ENCODE assay signal across 7 mouse cellular contexts in the genomic region with DNA sequence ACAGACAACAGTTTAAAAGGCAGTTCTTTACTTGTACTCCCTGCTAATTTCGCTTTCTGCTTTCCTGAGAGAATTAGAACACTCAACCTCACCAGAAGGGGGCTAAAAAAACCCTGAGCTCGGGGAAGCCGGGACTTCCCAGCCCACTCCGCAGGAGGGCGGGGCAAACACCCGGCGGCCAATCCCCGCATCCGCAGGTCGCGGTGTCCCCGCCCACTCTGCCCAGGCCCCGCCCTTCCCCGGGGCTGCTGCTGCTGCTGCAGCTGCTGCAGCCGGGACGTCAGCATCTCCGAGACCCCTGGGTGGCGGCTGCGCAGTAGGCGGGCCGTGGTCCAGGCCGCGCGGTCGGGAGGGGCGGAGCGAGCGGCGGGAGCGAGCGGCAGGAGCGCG. TPM values are rescaled to one million over a fixed set of nuclear protein-coding genes. Genes with fewer than 3 reads are reported as not detected.
DNase-seq lines count a peak whose midpoint lies in the region; ATAC-seq and TF ChIP-seq lines count a peak whose summit lies in the region.

No protein-coding gene starts in this region.

- DNase-seq in adrenal gland, postnatal 25 days, result peak; percentile 99
- DNase-seq in heart, adult 2 months, result peak; percentile 99
- peak; percentile 98 for DNase-seq in kidney, adult 8-10 months
- DNase-seq in spleen, postnatal 10 days (ENCODE audit: low spot score in 2 of 2), result peak; percentile 99 to 100

- H3K9me3 ChIP-seq in embryonic facial prominence, embryonic 12.5 days, result no peaks in the 10 kb centered on the region
- H3K9me3 ChIP-seq in limb, embryonic 13.5 days, result no peaks in the 10 kb centered on the region
- no peaks in the 10 kb centered on the region for H3K9me3 ChIP-seq in midbrain, embryonic 16.5 days (replicated peaks; ENCODE audit: control insufficient read depth, low read length, poor library complexity, severe bottlenecking)

- H3K4me3 ChIP-seq in embryonic facial prominence, embryonic 12.5 days, result peak overlapping the region; percentile 71
- H3K4me3 ChIP-seq in heart, adult 2 months, result peak overlapping the region; percentile 28
- H3K4me3 ChIP-seq in limb, embryonic 13.5 days, result peak overlapping the region; percentile 83
- H3K4me3 ChIP-seq in midbrain, embryonic 16.5 days (ENCODE audit: low read depth, low read length), result peak overlapping the region; percentile 82

- no peak for TF ChIP-seq POLR2A in heart, adult 2 months (IDR thresholded peaks at IDR 0.05; ENCODE audit: insufficient read depth, low read depth, low read length)

- no peak for TF ChIP-seq EP300 in heart, adult 2 months (IDR thresholded peaks at IDR 0.05; ENCODE audit: insufficient read depth, low read depth, low read length)

- WGBS in embryonic facial prominence, embryonic 12.5 days, result under 1% methylated on average over 30 of the region's 33 CpGs
- under 1% methylated on average over 31 of the region's 33 CpGs for WGBS in heart, adult 2 months
- WGBS in limb, embryonic 13.5 days, result 1% methylated on average over 25 of the region's 33 CpGs
- under 1% methylated on average over 25 of the region's 33 CpGs for WGBS in midbrain, embryonic 16.5 days

- peak overlapping the region; percentile 87 for H3K9ac ChIP-seq in embryonic facial prominence, embryonic 12.5 days
- no peak overlapping the region for H3K9ac ChIP-seq in heart, adult 2 months (ENCODE audit: low read depth, low read length)
- peak overlapping the region; percentile 88 for H3K9ac ChIP-seq in limb, embryonic 13.5 days
- H3K9ac ChIP-seq in midbrain, embryonic 16.5 days (ENCODE audit: low read depth, low read length), result peak overlapping the region; percentile 91

- peak; percentile 80 for TF ChIP-seq CTCF in heart, adult 2 months (IDR thresholded peaks at IDR 0.05)

- peak; percentile 97 for ATAC-seq in embryonic facial prominence, embryonic 12.5 days (ENCODE audit: insufficient number of reproducible peaks, insufficient read depth, low FRiP score, low TSS enrichment)
- ATAC-seq in limb, embryonic 13.5 days (ENCODE audit: low FRiP score, low read depth), result peak; percentile 98
- peak; percentile 99 for ATAC-seq in midbrain, embryonic 16.5 days

- intact Hi-C loops in heart, adult 2 months (cut with DNase I), result loop anchor here (2.0 to 5.0 kb wide), 2 partner anchors 343 to 364 kb away; a partner anchor contains a TSS

- H3K27ac ChIP-seq in embryonic facial prominence, embryonic 12.5 days, result peak overlapping the region; percentile 89
- peak overlapping the region; percentile 47 for H3K27ac ChIP-seq in heart, adult 2 months
- peak overlapping the region; percentile 94 for H3K27ac ChIP-seq in limb, embryonic 13.5 days
- peak overlapping the region; percentile 92 for H3K27ac ChIP-seq in midbrain, embryonic 16.5 days (ENCODE audit: low read length)

- peak overlapping the region; percentile 55 for H3K4me2 ChIP-seq in embryonic facial prominence, embryonic 12.5 days (replicated peaks)
- H3K4me2 ChIP-seq in limb, embryonic 13.5 days (replicated peaks), result peak overlapping the region; percentile 65
- H3K4me2 ChIP-seq in midbrain, embryonic 16.5 days (ENCODE audit: low read length), result peak overlapping the region; percentile 49

- peaks cover 12% of the 10 kb centered on the region for H3K4me1 ChIP-seq in embryonic facial prominence, embryonic 12.5 days
- peaks cover 8% of the 10 kb centered on the region for H3K4me1 ChIP-seq in heart, adult 2 months (ENCODE audit: control insufficient read depth, insufficient read depth, low read length)
- peaks cover 27% of the 10 kb centered on the region for H3K4me1 ChIP-seq in limb, embryonic 13.5 days
- H3K4me1 ChIP-seq in midbrain, embryonic 16.5 days (ENCODE audit: control insufficient read depth, insufficient read depth, low read length), result peaks cover 17% of the 10 kb centered on the region

- no peaks in the 10 kb centered on the region for H3K36me3 ChIP-seq in embryonic facial prominence, embryonic 12.5 days
- peaks cover 8% of the 10 kb centered on the region for H3K36me3 ChIP-seq in heart, adult 2 months (ENCODE audit: control insufficient read depth, insufficient read depth, low read length)
- H3K36me3 ChIP-seq in limb, embryonic 13.5 days, result no peaks in the 10 kb centered on the region
- H3K36me3 ChIP-seq in midbrain, embryonic 16.5 days (ENCODE audit: control insufficient read depth, insufficient read depth, low read length), result no peaks in the 10 kb centered on the region

- no peaks in the 10 kb centered on the region for H3K79me2 ChIP-seq in heart, adult 2 months (replicated peaks; ENCODE audit: control insufficient read depth, insufficient read depth, low read length)

- H3K27me3 ChIP-seq in embryonic facial prominence, embryonic 12.5 days, result no peaks in the 10 kb centered on the region
- H3K27me3 ChIP-seq in heart, adult 2 months (ENCODE audit: control insufficient read depth, insufficient read depth, low read length), result no peaks in the 10 kb centered on the region
- no peaks in the 10 kb centered on the region for H3K27me3 ChIP-seq in limb, embryonic 13.5 days
- H3K27me3 ChIP-seq in midbrain, embryonic 16.5 days (ENCODE audit: control insufficient read depth, insufficient read depth, low read depth, low read length), result no peaks in the 10 kb centered on the region

RNA-seq across cellular contexts. Expression of a gene that starts 0.2 kb away (rescaled TPM):
- 55.1 and 59.0 TPM in 2 replicates for total RNA-seq in adrenal gland, postnatal 25 days (2021)
- 3.3 and 3.7 TPM in 2 replicates for polyA plus RNA-seq in embryonic facial prominence, embryonic 12.5 days (2016; fragmentation: Nextera tagmentation; extraction: Ambion mirVana)
- total RNA-seq in heart, adult 2 months (2021), result 10 to 100 TPM; 13.3 to 15.1 TPM
- 2.6 and 6.3 TPM in 2 replicates for polyA plus RNA-seq in heart, adult 2 months (2012; rRNA removed)
- polyA plus RNA-seq in limb, embryonic 13.5 days (2015; fragmentation: Nextera tagmentation; extraction: Ambion mirVana), result 3.1 and 3.5 TPM in 2 replicates
- polyA plus RNA-seq in midbrain, embryonic 16.5 days (2015; fragmentation: Nextera tagmentation; extraction: Ambion mirVana), result 1.6 and 1.7 TPM in 2 replicates

Comparison
In these comparisons a context has a peak if more than half of its experiments do, and no peak if none do; other contexts are left out.
1. Peak in every context shown above with its lines: DNase-seq, ATAC-seq, H3K4me3 ChIP-seq and H3K27ac ChIP-seq.
2. H3K4me3 ChIP-seq: peak in every context shown above with its lines; median percentile 83 in limb, embryonic 13.5 days; 82 in midbrain, embryonic 16.5 days; 71 in embryonic facial prominence, embryonic 12.5 days; 28 in heart, adult 2 months.